In genomic region chr7:101382378-101382777, GRCm38 (mm10) we compare ENCODE assay signal across 8 mouse cellular contexts. TPM values are rescaled to one million over a fixed set of nuclear protein-coding genes. Genes with fewer than 3 reads are reported as not detected.
A peak's percentile ranks its signal among the peaks of the same experiment; 100 is the strongest.
DNase-seq lines count a peak whose midpoint lies in the region; ATAC-seq and TF ChIP-seq lines count a peak whose summit lies in the region.
"Had no signal": no experiment of that assay in that cellular context is flagged by ENCODE, and none has a peak within 500 bp of the region (broad histone marks: within the 10 kb centered on the region; RNA-seq: fewer than 3 reads in every experiment).

No protein-coding gene starts in this region.

- DNase-seq in liver, adult 2 months (ENCODE audit: extremely low read depth, low read depth, low spot score), result peak; percentile 61
- no peak for DNase-seq in liver
- DNase-seq in T-cell, adult 2 months (ENCODE audit: low spot score), result peak; percentile 22
- DNase-seq in heart, embryonic 10.5 days (ENCODE audit: low spot score), result no peak
- peak; percentile 87 to 89 for DNase-seq in monocyte, adult 2 months (ENCODE audit: low read depth in 1 of 2, low spot score in 2 of 2)

- no peaks in the 10 kb centered on the region for H3K27me3 ChIP-seq in liver, adult 2 months (ENCODE audit: control insufficient read depth, insufficient read depth, low read length)
- H3K27me3 ChIP-seq in heart, embryonic 10.5 days (ENCODE audit: insufficient read depth, poor library complexity, severe bottlenecking), result no peaks in the 10 kb centered on the region
- no peaks in the 10 kb centered on the region for H3K27me3 ChIP-seq in forebrain, embryonic 15.5 days
- H3K27me3 ChIP-seq: embryonic facial prominence, embryonic 15.5 days had no signal

- no peak for TF ChIP-seq POLR2A in liver, adult 2 months (IDR thresholded peaks at IDR 0.05; ENCODE audit: extremely low read depth, insufficient read depth, low read length)

- peak; percentile 32 for TF ChIP-seq CTCF in liver, adult 2 months (IDR thresholded peaks at IDR 0.05; ENCODE audit: low read depth, low read length)

- peaks cover 7% of the 10 kb centered on the region; the same call in 1 of the 2 replicates for H3K79me2 ChIP-seq in liver, adult 2 months (ENCODE audit: control insufficient read depth, insufficient read depth, low read length)

- no peak overlapping the region for H3K27ac ChIP-seq in liver, adult 2 months (replicated peaks; ENCODE audit: insufficient read depth, low read depth, low read length)
- peak overlapping the region; percentile 39; the same call in 1 of the 2 replicates for H3K27ac ChIP-seq in heart, embryonic 10.5 days
- no peak overlapping the region for H3K27ac ChIP-seq in forebrain, embryonic 15.5 days (replicated peaks)
- H3K27ac ChIP-seq: embryonic facial prominence, embryonic 15.5 days had no signal

- H3K36me3 ChIP-seq in liver, adult 2 months (ENCODE audit: control insufficient read depth, insufficient read depth, low read length), result peaks cover 4% of the 10 kb centered on the region; the same call in 1 of the 2 replicates
- no peaks in the 10 kb centered on the region for H3K36me3 ChIP-seq in heart, embryonic 10.5 days
- no peaks in the 10 kb centered on the region for H3K36me3 ChIP-seq in forebrain, embryonic 15.5 days

- ATAC-seq in activated CD4-positive, CD25-positive, alpha-beta regulatory T cell, adult 4 months, result no peak
- ATAC-seq in forebrain, embryonic 15.5 days (replicated peaks), result no peak

- no peaks in the 10 kb centered on the region for H3K9me3 ChIP-seq in heart, embryonic 10.5 days
- no peaks in the 10 kb centered on the region for H3K9me3 ChIP-seq in forebrain, embryonic 15.5 days
- H3K9me3 ChIP-seq: embryonic facial prominence, embryonic 15.5 days had no signal

- H3K4me2 ChIP-seq in forebrain, embryonic 15.5 days (replicated peaks), result no peak overlapping the region
- H3K4me2 ChIP-seq: embryonic facial prominence, embryonic 15.5 days had no signal

- no peak overlapping the region for H3K9ac ChIP-seq in liver, adult 2 months (ENCODE audit: low read depth, low read length)
- no peak overlapping the region for H3K9ac ChIP-seq in forebrain, embryonic 15.5 days (replicated peaks)
- H3K9ac ChIP-seq: embryonic facial prominence, embryonic 15.5 days had no signal

- H3K4me1 ChIP-seq in liver, adult 2 months (ENCODE audit: control insufficient read depth, insufficient read depth, low read length), result peaks cover 17% of the 10 kb centered on the region
- H3K4me1 ChIP-seq in heart, embryonic 10.5 days, result peaks cover 68% of the 10 kb centered on the region
- H3K4me1 ChIP-seq in forebrain, embryonic 15.5 days, result peaks cover 11% of the 10 kb centered on the region

- no peak overlapping the region for H3K4me3 ChIP-seq in liver, adult 2 months (ENCODE audit: insufficient read depth, low read depth, low read length)
- H3K4me3 ChIP-seq in heart, embryonic 10.5 days, result no peak overlapping the region
- no peak overlapping the region for H3K4me3 ChIP-seq in forebrain, embryonic 15.5 days
- H3K4me3 ChIP-seq: embryonic facial prominence, embryonic 15.5 days had no signal

- WGBS in liver, adult 2 months, result 43% methylated on average over 8 of the region's 8 CpGs
- WGBS in heart, embryonic 10.5 days, result 65% methylated on average over 8 of the region's 8 CpGs
- WGBS in forebrain, embryonic 15.5 days, result 74% methylated on average over 8 of the region's 8 CpGs

RNA-seq across cellular contexts. Expression of gene Gm45837, which starts 28.3 kb away (rescaled TPM):
- total RNA-seq in liver, adult 2 months (2014; rRNA removed), result not detected in 2 replicates
- polyA plus RNA-seq in liver, adult 2 months (2012; rRNA removed), result not detected in 2 replicates
- 3.3 TPM in 1 of 2 replicates, not detected in the other for polyA plus RNA-seq in heart, embryonic 10.5 days (2016; fragmentation: Nextera tagmentation; extraction: Ambion mirVana)
- polyA plus RNA-seq in activated CD4-positive, CD25-positive, alpha-beta regulatory T cell, adult 4 months (2017; shearing (Covaris generic)), result 10 to 100 TPM; 15.9 to 22.1 TPM
- 0.87 TPM in 1 of 2 replicates, not detected in the other for polyA plus RNA-seq in forebrain, embryonic 15.5 days (2015; fragmentation: Nextera tagmentation; extraction: Ambion mirVana)

RNA-seq across cellular contexts. Expression of gene Arap1, which starts 34.5 kb away (rescaled TPM):
- total RNA-seq in liver, adult 2 months (2014; rRNA removed), result 43.8 and 51.0 TPM in 2 replicates
- 88.2 and 89.2 TPM in 2 replicates for polyA plus RNA-seq in liver, adult 2 months (2012; rRNA removed)
- polyA plus RNA-seq in heart, embryonic 10.5 days (2016; fragmentation: Nextera tagmentation; extraction: Ambion mirVana), result 15.9 and 24.6 TPM in 2 replicates
- 10 to 100 TPM; 27.1 to 51.2 TPM for polyA plus RNA-seq in activated CD4-positive, CD25-positive, alpha-beta regulatory T cell, adult 4 months (2017; shearing (Covaris generic))
- 6.0 and 7.0 TPM in 2 replicates for polyA plus RNA-seq in forebrain, embryonic 15.5 days (2015; fragmentation: Nextera tagmentation; extraction: Ambion mirVana)

RNA-seq across cellular contexts. Expression of gene Pde2a, which starts 39.1 kb away (rescaled TPM):
- 11.4 and 13.2 TPM in 2 replicates for total RNA-seq in liver, adult 2 months (2014; rRNA removed)
- 7.7 and 7.9 TPM in 2 replicates for polyA plus RNA-seq in liver, adult 2 months (2012; rRNA removed)
- 1.6 and 12.0 TPM in 2 replicates for polyA plus RNA-seq in heart, embryonic 10.5 days (2016; fragmentation: Nextera tagmentation; extraction: Ambion mirVana)
- 10 to 100 TPM; 13.4 to 18.5 TPM for polyA plus RNA-seq in activated CD4-positive, CD25-positive, alpha-beta regulatory T cell, adult 4 months (2017; shearing (Covaris generic))
- polyA plus RNA-seq in forebrain, embryonic 15.5 days (2015; fragmentation: Nextera tagmentation; extraction: Ambion mirVana), result 42.5 and 46.4 TPM in 2 replicates

Comparison
In these comparisons a context has a peak if more than half of its experiments do, and no peak if none do; other contexts are left out.
1. DNase-seq: peak in liver, adult 2 months (single experiment), T-cell, adult 2 months (single experiment) and monocyte, adult 2 months (2 of 2); none in liver (single experiment) and heart, embryonic 10.5 days (single experiment).